Mouse (Mus musculus) adrenal gland, postnatal 4 days (tissue): Measurements from ENCODE around the gene Tnip2. TPM values are rescaled to one million over a fixed set of nuclear protein-coding genes. Genes with fewer than 3 reads are reported as not detected.

Source experiments
- DNase-seq, 2 experiments: peaks; one replicate each; pipeline ENCODE4 v3.0.0; 2021 to 2022; ENCODE audit warnings: low spot score in 2 of 2, mixed read lengths in 2 of 2
- total RNA-seq, 2 experiments: library from RNA; stranded (reverse); gene quantifications; 2 replicates each; pipeline ENCODE4 v1.2.3; 2021

Tnip2 gene
- total RNA-seq, 2 experiments from 2014 or later, result 28.0 to 28.4 TPM

GRCm38 (mm10) chr5:34466079-34466478, 47.7 kb downstream of the Tnip2 start:
- no peak for DNase-seq

GRCm38 (mm10) chr5:34461841-34462240, 52.0 kb downstream of the Tnip2 start:
- no peak for DNase-seq

- no peak for DNase-seq
Observed at GRCm38 (mm10) chr5:34461294-34461693, 52.5 kb downstream of the Tnip2 start.

- DNase-seq, result no peak
Observed at GRCm38 (mm10) chr5:34458994-34459393, 54.8 kb downstream of the Tnip2 start.

- no peak for DNase-seq
Observed at GRCm38 (mm10) chr5:34446207-34446606, 67.6 kb downstream of the Tnip2 start.

Other genes starting within 250 kb of the Tnip2 start
- gene Zfyve28, start 225.5 kb downstream of the Tnip2 start, total RNA-seq, result 1 to 10 TPM in 1 of 2 experiments, under 1 TPM in 1; 0.79 to 1.1 TPM
- under 1 TPM in 1 of 2 experiments, not detected in 1; 0.14 TPM for gene Cfap99, start 225.4 kb downstream of the Tnip2 start, total RNA-seq
- gene Rnf4, start 177.7 kb downstream of the Tnip2 start, total RNA-seq, result 100 to 1,000 TPM; 129 TPM
- gene Fam193a, start 144.1 kb downstream of the Tnip2 start, total RNA-seq, result 10 to 100 TPM; 40.4 to 42.5 TPM
- 10 to 100 TPM; 10.7 to 14.5 TPM for gene Sh3bp2, start 11.8 kb upstream of the Tnip2 start, total RNA-seq
- 100 to 1,000 TPM; 215 to 240 TPM for gene Add1, start 59.7 kb upstream of the Tnip2 start, total RNA-seq
- 10 to 100 TPM; 77.7 to 83.0 TPM for gene Mfsd10, start 123.2 kb upstream of the Tnip2 start, total RNA-seq
- 10 to 100 TPM; 22.7 to 24.2 TPM for gene Nop14, start 146.2 kb upstream of the Tnip2 start, total RNA-seq
- gene Grk4, start 146.4 kb upstream of the Tnip2 start, total RNA-seq, result 1 to 10 TPM; 4.0 to 4.3 TPM
- 10 to 100 TPM; 29.0 to 31.4 TPM for gene Htt, start 247.7 kb upstream of the Tnip2 start, total RNA-seq